ENCODE assay signal across 9 mouse cellular contexts in the genomic region with DNA sequence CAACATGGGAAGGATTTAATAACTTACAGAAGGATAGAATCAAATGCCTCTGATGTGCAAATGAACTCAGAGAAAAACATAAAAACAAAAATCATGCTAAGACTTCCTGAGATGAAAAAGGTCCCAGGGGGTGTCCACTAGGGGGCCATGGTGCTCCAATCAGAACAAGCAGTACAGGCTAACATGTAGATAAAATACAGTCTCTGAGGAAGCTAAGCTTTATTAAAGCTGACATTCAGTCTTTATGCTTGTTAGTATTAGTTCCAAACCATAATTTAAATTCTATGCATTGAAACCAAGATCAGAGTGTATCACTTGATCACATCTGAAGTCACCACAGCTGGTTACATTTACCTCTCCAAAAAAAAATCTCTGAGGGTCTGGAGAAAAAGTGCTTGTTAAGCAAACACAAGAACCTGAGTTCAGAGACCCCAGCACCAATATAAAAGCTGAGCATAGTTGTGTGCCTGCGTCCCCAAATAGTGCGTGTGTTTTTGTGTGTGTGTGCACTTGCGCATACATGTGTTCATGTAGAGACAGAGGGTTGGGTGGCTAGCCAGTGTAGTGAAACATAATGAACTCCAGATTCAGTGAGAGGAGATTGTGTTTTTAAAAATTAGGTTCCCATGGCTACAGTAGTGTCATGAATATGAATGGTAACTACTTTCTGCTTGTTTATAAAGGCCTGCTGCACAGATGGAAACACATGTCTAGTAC. TPM values are rescaled to one million over a fixed set of nuclear protein-coding genes. Genes with fewer than 3 reads are reported as not detected.
DNase-seq lines count a peak whose midpoint lies in the region; ATAC-seq and TF ChIP-seq lines count a peak whose summit lies in the region.
"Had no signal": no experiment of that assay in that cellular context is flagged by ENCODE, and none has a peak within 500 bp of the region (broad histone marks: within the 10 kb centered on the region; RNA-seq: fewer than 3 reads in every experiment).

No protein-coding gene starts in this region.

- 66% methylated on average over 3 of the region's 3 CpGs for WGBS in limb, embryonic 14.5 days
- WGBS in limb, embryonic 10.5 days, result 94% methylated on average over 3 of the region's 3 CpGs

- peak overlapping the region; percentile 35 for H3K27ac ChIP-seq in limb, embryonic 14.5 days (replicated peaks; ENCODE audit: low read depth, low read length)
- H3K27ac ChIP-seq in limb, embryonic 10.5 days, result no peak overlapping the region

- H3K4me3 ChIP-seq in limb, embryonic 14.5 days (replicated peaks; ENCODE audit: low read length), result no peak overlapping the region
- no peak overlapping the region for H3K4me3 ChIP-seq in limb, embryonic 10.5 days
- H3K4me3 ChIP-seq: erythroblast, embryonic 14.5 days had no signal

- DNase-seq in adrenal gland, postnatal 14 days, result peak; percentile 36
- DNase-seq in adrenal gland, adult 8-10 months, result no peak
- peak; percentile 63 for DNase-seq in limb, embryonic 14.5 days (ENCODE audit: low spot score)
- no peak for DNase-seq in limb, embryonic 10.5 days (ENCODE audit: low spot score)
- peak; percentile 40 for DNase-seq in adipocyte (ENCODE audit: low spot score)
- DNase-seq in naive thymus-derived CD4-positive, alpha-beta T cell, adult 2 months (ENCODE audit: low read depth), result peak; percentile 68
- no peak for DNase-seq in heart, adult 9 months (ENCODE audit: low spot score in 2 of 2)

- TF ChIP-seq POLR2A in limb, embryonic 14.5 days (IDR thresholded peaks at IDR 0.05; ENCODE audit: borderline replicate concordance, extremely low read depth, insufficient read depth, insufficient read length), result no peak

- no peaks in the 10 kb centered on the region for H3K9me3 ChIP-seq in limb, embryonic 14.5 days (ENCODE audit: control insufficient read depth, low read length)
- no peaks in the 10 kb centered on the region for H3K9me3 ChIP-seq in limb, embryonic 10.5 days (replicated peaks)

- no peak overlapping the region for H3K4me2 ChIP-seq in limb, embryonic 14.5 days (replicated peaks; ENCODE audit: low read depth, low read length, severe bottlenecking)

- H3K4me1 ChIP-seq in limb, embryonic 14.5 days (ENCODE audit: control insufficient read depth, insufficient read depth, low read length), result peaks cover 2% of the 10 kb centered on the region; the same call in 1 of the 2 replicates
- H3K4me1 ChIP-seq in limb, embryonic 10.5 days, result peaks cover 6% of the 10 kb centered on the region

- H3K9ac ChIP-seq in limb, embryonic 14.5 days (ENCODE audit: low read depth, low read length, severe bottlenecking), result no peak overlapping the region

- no peaks in the 10 kb centered on the region for H3K27me3 ChIP-seq in limb, embryonic 14.5 days (ENCODE audit: control insufficient read depth, insufficient read depth, low read length)
- H3K27me3 ChIP-seq in limb, embryonic 10.5 days (ENCODE audit: low read depth, poor library complexity, severe bottlenecking), result no peaks in the 10 kb centered on the region

- ATAC-seq in limb, embryonic 14.5 days (ENCODE audit: low FRiP score, low read depth), result peak; percentile 62
- no peak for ATAC-seq in monocyte, adult 5-6 weeks (replicated peaks; ENCODE audit: insufficient number of reproducible peaks, low FRiP score, low TSS enrichment, poor library complexity, severe bottlenecking)

- H3K36me3 ChIP-seq in limb, embryonic 14.5 days (ENCODE audit: control insufficient read depth, insufficient read depth, low read length), result no peaks in the 10 kb centered on the region
- H3K36me3 ChIP-seq in limb, embryonic 10.5 days, result no peaks in the 10 kb centered on the region

RNA-seq across cellular contexts. Expression of a gene that starts 31.3 kb away (rescaled TPM):
- total RNA-seq in adrenal gland, postnatal 14 days (2021), result 0.19 and 0.38 TPM in 2 replicates
- 1 to 10 TPM in 1 of 4 experiments, under 1 TPM in 3; 0.45 to 2.0 (median 0.61) TPM for total RNA-seq in adrenal gland, adult 8-10 months (2022)
- polyA plus RNA-seq in limb, embryonic 14.5 days (2012; rRNA removed), result 1.3 and 1.5 TPM in 2 replicates
- polyA plus RNA-seq in limb, embryonic 14.5 days (2014; fragmentation: Nextera tagmentation; extraction: Ambion mirVana), result 0.55 and 0.92 TPM in 2 replicates
- polyA plus RNA-seq in limb, embryonic 10.5 days (2016; fragmentation: Nextera tagmentation; extraction: Ambion mirVana), result 0.14 and 0.18 TPM in 2 replicates
- total RNA-seq in monocyte, adult 5-6 weeks (2017), result not detected in 3 replicates

Comparison
In these comparisons a context has a peak if more than half of its experiments do, and no peak if none do; other contexts are left out.
1. DNase-seq: peak in adrenal gland, postnatal 14 days (single experiment), limb, embryonic 14.5 days (single experiment), adipocyte (single experiment) and naive thymus-derived CD4-positive, alpha-beta T cell, adult 2 months (single experiment); none in adrenal gland, adult 8-10 months (single experiment), limb, embryonic 10.5 days (single experiment) and heart, adult 9 months (0 of 2).